Mouse (Mus musculus) liver, embryonic 14.5 days (tissue): ENCODE measurements around the gene Hoxd9. TPM values are rescaled to one million over a fixed set of nuclear protein-coding genes. Genes with fewer than 3 reads are reported as not detected.

Experiments
- ATAC-seq: fragments of 200-750 bp; cut with Nextera tagmentation; 2 replicates; pipeline ENCODE4 v1.8.0; 2017; ENCODE audit warnings: moderate number of reproducible peaks, mild to moderate bottlenecking, moderate library complexity; ENCODE audit not compliant: insufficient read depth
- DNase-seq, 3 experiments: peaks; one replicate each; pipeline ENCODE4 v3.0.0-alpha.2; 2012 to 2013; ENCODE audit warnings: low read depth in 3 of 3, low spot score in 3 of 3
- H3K27ac ChIP-seq: fragments of 300-500 bp; sonication (generic); 2 replicates; pipeline ENCODE4 v1.5.1; 2014; ENCODE audit warnings: moderate library complexity, mild to moderate bottlenecking, control low read depth, inconsistent platforms
- H3K27me3 ChIP-seq: fragments of 300-500 bp; sonication (generic); 2 replicates; pipeline ENCODE4 v1.6.1; 2014; ENCODE audit warnings: mild to moderate bottlenecking, low read length, moderate library complexity; ENCODE audit not compliant: control insufficient read depth, insufficient read depth
- H3K36me3 ChIP-seq: fragments of 300-500 bp; sonication (generic); replicated peaks from 2 replicates; pipeline ENCODE4 v1.6.1; 2014; ENCODE audit warnings: low read depth; ENCODE audit not compliant: control insufficient read depth, insufficient read depth
- H3K4me1 ChIP-seq, 2 experiments: fragments of 200-500 bp in 1 of 2; fragments of 300-500 bp in 1 of 2; sonication (generic) in 1 of 2; replicated peaks; 2 replicates each; pipeline ENCODE4 v1.6.1; 2012 to 2014; ENCODE audit warnings: antibody characterized with exemption in 1 of 2, inconsistent platforms in 1 of 2, low read length in 1 of 2; ENCODE audit not compliant: control insufficient read depth in 2 of 2, insufficient read depth in 2 of 2
- H3K4me2 ChIP-seq: fragments of 300-500 bp; sonication (generic); 2 replicates; pipeline ENCODE4 v1.6.1; 2014; ENCODE audit warnings: low read depth, mild to moderate bottlenecking, control low read depth, moderate library complexity
- H3K4me3 ChIP-seq, 2 experiments: fragments of 200-500 bp in 1 of 2; fragments of 300-500 bp in 1 of 2; sonication (generic) in 1 of 2; 2 replicates each; pipeline ENCODE4 v1.5.1; 2012 to 2014; ENCODE audit warnings: low read depth in 2 of 2, low read length in 2 of 2, mild to moderate bottlenecking in 2 of 2, control low read depth in 1 of 2, inconsistent platforms in 1 of 2, moderate library complexity in 1 of 2; ENCODE audit not compliant: insufficient read depth in 1 of 2
- H3K9ac ChIP-seq: fragments of 300-500 bp; sonication (generic); replicated peaks from 2 replicates; pipeline ENCODE4 v1.6.1; 2014; ENCODE audit warnings: mild to moderate bottlenecking, control low read depth, moderate library complexity
- H3K9me3 ChIP-seq: fragments of 300-500 bp; sonication (generic); 2 replicates; pipeline ENCODE4 v1.6.1; 2016; ENCODE audit warnings: low read length, mixed read lengths; ENCODE audit not compliant: control insufficient read depth
- CTCF ChIP-seq: IDR thresholded peaks from 2 replicates; pipeline ENCODE4 v1.5.1; 2016; ENCODE audit warnings: antibody characterized with exemption, low read depth, control low read depth
- EP300 ChIP-seq: IDR thresholded peaks from 2 replicates; pipeline ENCODE4 v1.6.1; 2016; ENCODE audit warnings: antibody characterized with exemption, low read depth
- WGBS: fragments of 180-500 bp; shearing (Covaris S2); extraction: QIAGEN DNeasy Blood & Tissue Kit; methylation state at CpG from one replicate; pipeline ENCODE4 v1.1.7; 2014; ENCODE audit not compliant: insufficient replicate concordance; 5-methylcytosine and 5-hydroxymethylcytosine counted together
- polyA plus RNA-seq, 2 experiments: library from polyadenylated mRNA; depleted of rRNA in 1 of 2; stranded (reverse) in 1 of 2; unstranded in 1 of 2; fragments of >200 nt; fragmentation: Nextera tagmentation in 1 of 2; extraction: Ambion mirVana in 1 of 2; gene quantifications; 2 replicates each; pipeline versions ENCODE4 v1.2.1 to v1.2.3; 2012 to 2014

The Hoxd9 gene
- polyA plus RNA-seq, 2 experiments = 0.03 TPM; not detected in 1

- Histone ChIP-seq H3K4me3 (no peak overlapping the region), H3K4me2 (no peak overlapping the region), H3K27me3 (peaks cover 77% of the 10 kb centered on the region), H3K27ac (no peak overlapping the region), H3K36me3 (no peaks in the 10 kb centered on the region), H3K9me3 (no peaks in the 10 kb centered on the region), H3K4me1 (no peaks in the 10 kb centered on the region), H3K9ac (no peak overlapping the region)
- WGBS = 18% methylated on average over 19 of the region's 19 CpGs
- ATAC-seq (no peak), DNase-seq (no peak)
- TF ChIP-seq EP300 (no peak), CTCF (no peak)
Observed at GRCm38 (mm10) chr2:74713239-74714150, 16.0 kb downstream of the Hoxd9 start.

- WGBS = 10% methylated on average over 18 of the region's 18 CpGs
- ATAC-seq = no peak
- no peak for TF ChIP-seq CTCF
- no peak for TF ChIP-seq EP300
- no peaks in the 10 kb centered on the region for H3K9me3 ChIP-seq
- H3K27ac ChIP-seq = no peak overlapping the region
- H3K36me3 ChIP-seq = no peaks in the 10 kb centered on the region
- H3K4me1 ChIP-seq = no peaks in the 10 kb centered on the region
- H3K9ac ChIP-seq = no peak overlapping the region
- no peak for DNase-seq
- H3K4me2 ChIP-seq = no peak overlapping the region
- H3K27me3 ChIP-seq = peaks cover 69% of the 10 kb centered on the region
- no peak overlapping the region for H3K4me3 ChIP-seq
Observed at GRCm38 (mm10) chr2:74714156-74714789, 16.7 kb downstream of the Hoxd9 start.

- TF ChIP-seq EP300 (no peak), CTCF (no peak)
- no peaks in the 10 kb centered on the region for H3K4me1 ChIP-seq
- no peak overlapping the region for H3K27ac ChIP-seq
- DNase-seq = no peak
- no peak overlapping the region for H3K4me3 ChIP-seq
- no peak for ATAC-seq
- no peak overlapping the region for H3K9ac ChIP-seq
- H3K4me2 ChIP-seq = no peak overlapping the region
- WGBS = 2% methylated on average over 14 of the region's 14 CpGs
- H3K9me3 ChIP-seq = no peaks in the 10 kb centered on the region
- H3K36me3 ChIP-seq = no peaks in the 10 kb centered on the region
- H3K27me3 ChIP-seq = peaks cover 69% of the 10 kb centered on the region
Observed at GRCm38 (mm10) chr2:74714881-74715280, 17.4 kb downstream of the Hoxd9 start.

GRCm38 (mm10) chr2:74715504-74716241 is 18.1 kb downstream of the Hoxd9 start:
- Histone ChIP-seq H3K4me1 (no peaks in the 10 kb centered on the region), H3K4me2 (no peak overlapping the region), H3K9me3 (no peaks in the 10 kb centered on the region), H3K36me3 (no peaks in the 10 kb centered on the region), H3K27me3 (peaks cover 65% of the 10 kb centered on the region), H3K27ac (no peak overlapping the region), H3K9ac (no peak overlapping the region), H3K4me3 (no peak overlapping the region)
- TF ChIP-seq CTCF = peak; percentile 84
- TF ChIP-seq EP300 = no peak
- ATAC-seq (0 out of 2 replicates have a peak, but pooled peaks have one; percentile 28), DNase-seq (peak in 2 of 3 experiments; percentile 29 to 30)
- 2% methylated on average over 26 of the region's 26 CpGs for WGBS

GRCm38 (mm10) chr2:74720384-74720783 is 22.9 kb downstream of the Hoxd9 start:
- H3K27me3 ChIP-seq = peaks cover 59% of the 10 kb centered on the region
- DNase-seq (no peak), ATAC-seq (no peak)
- H3K4me3 ChIP-seq = no peak overlapping the region
- no peaks in the 10 kb centered on the region for H3K4me1 ChIP-seq
- no peaks in the 10 kb centered on the region for H3K36me3 ChIP-seq
- no peaks in the 10 kb centered on the region for H3K9me3 ChIP-seq
- H3K27ac ChIP-seq = no peak overlapping the region
- no peak overlapping the region for H3K4me2 ChIP-seq
- no peak overlapping the region for H3K9ac ChIP-seq
- TF ChIP-seq EP300 = no peak
- TF ChIP-seq CTCF = no peak
- WGBS = 2% methylated on average over 2 of the region's 2 CpGs
